Mouse (Mus musculus) E14TG2a.4 (cell line): ENCODE measurements around the gene Tomt.

ENCODE experiments used
- H3K27me3 ChIP-seq: 2 replicates; pipeline ENCODE4 v1.6.1; 2014; ENCODE audit warnings: low read length, control low read depth; ENCODE audit not compliant: insufficient read depth
- H3K36me3 ChIP-seq: 2 replicates; pipeline ENCODE4 v1.6.1; 2014; ENCODE audit warnings: low read length, control low read depth; ENCODE audit not compliant: insufficient read depth
- H3K4me1 ChIP-seq: replicated peaks from 2 replicates; pipeline ENCODE4 v1.6.1; 2014; ENCODE audit warnings: low read depth, low read length, control low read depth
- H3K4me3 ChIP-seq: replicated peaks from 2 replicates; pipeline ENCODE4 v1.5.1; 2014; ENCODE audit warnings: mild to moderate bottlenecking, low read length
- H3K9me3 ChIP-seq: 2 replicates; pipeline ENCODE4 v1.6.1; 2014; ENCODE audit warnings: low read length, control low read depth
- CTCF ChIP-seq: conservative IDR thresholded peaks from 2 replicates; pipeline ENCODE4 v1.5.1; 2014; ENCODE audit warnings: low read length
- NANOG ChIP-seq: IDR thresholded peaks from 2 replicates; pipeline ENCODE4 v1.6.1; 2014; ENCODE audit warnings: borderline replicate concordance, low read length, mixed read lengths
- POU5F1 ChIP-seq: IDR thresholded peaks from 2 replicates; pipeline ENCODE4 v1.6.1; 2014; ENCODE audit warnings: low read length, borderline replicate concordance

Gene Tomt

DNA sequence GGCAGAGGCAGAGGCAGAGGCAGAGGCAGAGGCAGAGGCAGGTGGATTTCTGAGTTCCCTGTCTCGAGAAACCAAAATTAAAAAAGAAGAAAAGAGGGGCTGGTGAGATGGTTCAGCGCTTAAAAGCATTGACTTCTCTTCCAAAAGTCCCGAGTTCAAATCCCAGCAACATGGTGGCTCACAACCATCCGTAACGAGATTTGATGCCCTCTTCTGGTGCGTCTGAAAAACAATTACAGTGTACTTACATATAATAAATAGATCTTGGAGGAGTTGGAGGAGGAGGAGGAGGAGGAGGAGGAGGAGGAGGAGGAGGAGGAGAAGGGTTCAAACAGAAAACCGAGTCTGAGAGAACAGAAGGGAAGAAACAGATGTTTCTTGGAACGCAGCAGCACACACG, 10.5 kb downstream of the Tomt start:
- TF ChIP-seq POU5F1 (no peak), NANOG (no peak), CTCF (no peak)
- Histone ChIP-seq H3K9me3 (no peaks in the 10 kb centered on the region), H3K36me3 (peaks cover 32% of the 10 kb centered on the region), H3K4me1 (peaks cover 55% of the 10 kb centered on the region), H3K27me3 (no peaks in the 10 kb centered on the region), H3K4me3 (peak overlapping the region; percentile 85)

GRCm38 (mm10) chr7:101888460-101888859, 17.7 kb downstream of the Tomt start:
- Histone ChIP-seq H3K9me3 (no peaks in the 10 kb centered on the region), H3K4me1 (peaks cover 17% of the 10 kb centered on the region), H3K36me3 (no peaks in the 10 kb centered on the region), H3K4me3 (no peak overlapping the region), H3K27me3 (0 out of 2 replicates have a peak, but pooled peaks cover 3% of the 10 kb centered on the region)
- TF ChIP-seq POU5F1 (no peak), NANOG (no peak), CTCF (no peak)

DNA sequence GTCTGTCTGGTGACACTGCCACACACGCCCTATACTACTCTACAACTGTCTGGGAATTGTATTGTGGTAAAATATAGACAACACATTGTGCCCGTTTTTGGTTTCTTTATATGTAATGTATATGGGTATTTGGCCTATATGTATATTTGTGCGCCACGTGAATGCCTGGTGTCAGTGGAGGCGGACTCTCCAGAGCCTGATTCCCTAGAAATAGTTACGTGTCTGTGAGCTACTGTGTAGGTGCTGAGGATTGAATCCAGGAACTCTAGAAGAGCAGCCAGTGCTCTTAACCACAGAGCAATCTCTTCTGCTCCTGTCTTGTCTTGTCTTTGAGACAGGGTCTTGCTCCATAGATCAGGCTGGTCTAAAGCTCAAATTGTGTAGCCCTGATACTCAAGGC, 19.9 kb downstream of the Tomt start:
- H3K4me1 ChIP-seq = peaks cover 17% of the 10 kb centered on the region
- H3K36me3 ChIP-seq = no peaks in the 10 kb centered on the region
- 0 out of 2 replicates have a peak, but pooled peaks cover 3% of the 10 kb centered on the region for H3K27me3 ChIP-seq
- TF ChIP-seq NANOG = no peak
- TF ChIP-seq CTCF = no peak
- no peak for TF ChIP-seq POU5F1
- H3K9me3 ChIP-seq = no peaks in the 10 kb centered on the region
- H3K4me3 ChIP-seq = no peak overlapping the region

DNA sequence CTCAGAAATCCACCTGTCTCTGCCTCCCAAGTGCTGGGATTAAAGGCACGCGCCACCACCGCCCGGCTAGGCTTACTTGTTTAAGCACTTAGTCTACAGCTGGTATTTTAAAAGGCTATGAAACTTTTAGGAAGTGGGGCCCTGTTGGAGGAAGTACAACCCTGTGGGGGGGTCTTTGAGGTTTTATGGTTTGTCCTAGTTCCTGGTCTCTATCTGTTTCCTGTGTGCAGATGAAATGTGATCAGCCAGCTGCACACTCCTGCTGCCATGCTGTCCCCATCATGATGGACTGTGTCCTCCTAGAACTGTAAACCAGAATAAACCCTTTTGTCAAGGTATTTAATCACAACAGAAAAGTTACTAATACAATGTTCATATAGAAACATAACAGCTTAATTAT, 22.0 kb downstream of the Tomt start:
- H3K4me3 ChIP-seq = no peak overlapping the region
- no peak for TF ChIP-seq POU5F1
- no peak for TF ChIP-seq NANOG
- TF ChIP-seq CTCF = no peak
- H3K4me1 ChIP-seq = peaks cover 17% of the 10 kb centered on the region
- H3K9me3 ChIP-seq = no peaks in the 10 kb centered on the region
- H3K27me3 ChIP-seq = peaks cover 4% of the 10 kb centered on the region; the same call in 1 of the 2 replicates
- no peaks in the 10 kb centered on the region for H3K36me3 ChIP-seq

DNA sequence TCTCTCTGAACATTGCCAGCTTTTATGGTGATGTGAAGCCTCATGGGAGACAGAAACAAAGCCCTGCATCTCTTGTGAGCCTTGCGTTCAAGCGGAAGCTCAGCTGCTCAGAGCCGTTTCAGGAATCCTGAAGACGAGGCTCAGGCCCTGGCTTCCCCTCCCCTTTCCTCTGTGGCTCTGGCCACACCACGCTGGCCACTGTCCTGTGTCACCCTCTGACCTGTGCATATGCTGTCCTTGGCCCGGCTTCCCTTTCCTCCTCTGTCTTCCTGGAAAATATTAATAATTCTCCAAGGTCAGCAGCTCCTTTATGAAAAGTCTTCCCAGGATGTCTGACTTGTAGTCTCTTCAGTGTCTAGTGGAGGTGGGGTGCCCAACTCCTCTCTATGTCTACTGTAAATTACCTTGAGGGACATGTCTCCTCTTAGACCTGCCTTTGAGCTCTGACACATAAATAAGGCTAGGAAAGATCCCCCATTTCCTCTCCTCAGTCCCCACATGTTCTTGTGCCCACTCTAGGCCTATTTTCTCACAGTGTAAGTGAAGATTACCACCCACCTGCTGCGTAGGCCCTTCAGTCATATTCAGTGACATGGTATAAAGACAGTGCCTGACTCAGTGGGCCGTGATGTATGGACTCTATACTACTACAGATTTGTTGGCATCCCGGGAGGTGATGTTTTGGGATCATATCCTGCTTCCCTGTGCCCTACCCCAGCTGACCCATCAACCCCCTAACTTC, 23.6 kb downstream of the Tomt start:
- Histone ChIP-seq H3K4me1 (peaks cover 17% of the 10 kb centered on the region), H3K9me3 (no peaks in the 10 kb centered on the region), H3K36me3 (no peaks in the 10 kb centered on the region), H3K27me3 (peaks cover 4% of the 10 kb centered on the region; the same call in 1 of the 2 replicates), H3K4me3 (no peak overlapping the region)
- TF ChIP-seq CTCF (no peak), POU5F1 (no peak), NANOG (no peak)

- H3K27me3 ChIP-seq = peaks cover 4% of the 10 kb centered on the region; the same call in 1 of the 2 replicates
Observed at GRCm38 (mm10) chr7:101880855-101881254, 25.3 kb downstream of the Tomt start.

DNA sequence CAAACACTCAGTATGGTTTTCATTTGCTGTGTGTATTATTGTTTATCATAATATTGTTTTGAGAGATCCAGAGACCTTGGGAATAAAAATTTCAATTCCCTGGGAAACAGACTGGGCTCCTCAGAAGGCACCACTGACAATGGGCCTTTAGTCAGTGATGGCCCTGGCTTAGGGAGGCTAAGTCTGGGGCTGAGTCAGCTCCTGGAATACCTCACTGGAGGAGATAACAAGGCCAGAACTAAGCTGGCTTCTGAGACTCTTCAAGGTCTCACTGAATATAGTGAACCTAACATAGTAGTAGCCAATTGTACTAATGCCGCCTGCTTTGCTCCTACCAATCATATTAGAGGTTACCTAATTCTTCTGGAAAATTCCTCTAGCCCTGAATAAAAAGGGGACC, 30.2 kb downstream of the Tomt start:
- Histone ChIP-seq H3K4me1 (peaks cover 6% of the 10 kb centered on the region), H3K36me3 (no peaks in the 10 kb centered on the region), H3K9me3 (no peaks in the 10 kb centered on the region), H3K4me3 (no peak overlapping the region), H3K27me3 (peaks cover 4% of the 10 kb centered on the region; the same call in 1 of the 2 replicates)
- TF ChIP-seq CTCF (no peak), NANOG (no peak), POU5F1 (no peak)

More at GRCm38 (mm10) chr7:101880855-101881254, 25.3 kb downstream of the Tomt start:
- Histone ChIP-seq H3K36me3 (no peaks in the 10 kb centered on the region), H3K4me1 (peaks cover 9% of the 10 kb centered on the region), H3K4me3 (no peak overlapping the region), H3K9me3 (no peaks in the 10 kb centered on the region)
- TF ChIP-seq CTCF = no peak
- no peak for TF ChIP-seq NANOG
- TF ChIP-seq POU5F1 = no peak

DNA sequence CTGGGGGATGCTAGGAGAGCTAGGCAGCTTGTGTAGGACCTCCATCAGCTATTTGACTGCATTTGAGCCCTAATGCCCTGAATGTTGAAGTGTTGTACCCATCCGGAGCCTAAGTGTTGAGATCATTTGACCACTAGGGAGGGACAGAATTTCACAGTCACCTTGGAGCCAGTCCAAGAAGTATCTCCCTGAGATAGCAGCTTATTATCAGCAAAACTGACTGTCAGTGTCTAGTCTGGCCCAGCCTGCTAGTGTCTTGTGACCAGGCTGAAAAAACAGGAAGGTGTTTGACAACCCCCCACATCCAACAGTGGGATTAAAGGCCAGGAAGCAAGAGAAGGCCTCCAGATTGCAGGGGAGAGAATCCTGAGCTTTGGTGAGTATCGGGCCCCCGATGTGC, 34.9 kb downstream of the Tomt start:
- TF ChIP-seq POU5F1 (no peak), CTCF (no peak), NANOG (no peak)
- H3K4me1 ChIP-seq = peaks cover 51% of the 10 kb centered on the region
- H3K36me3 ChIP-seq = no peaks in the 10 kb centered on the region
- no peaks in the 10 kb centered on the region for H3K27me3 ChIP-seq
- no peak overlapping the region for H3K4me3 ChIP-seq
- no peaks in the 10 kb centered on the region for H3K9me3 ChIP-seq

- peaks cover 56% of the 10 kb centered on the region for H3K4me1 ChIP-seq
- TF ChIP-seq NANOG (no peak), CTCF (no peak), POU5F1 (no peak)
- H3K36me3 ChIP-seq = no peaks in the 10 kb centered on the region
- H3K4me3 ChIP-seq = 0 out of 2 replicates have a peak within 1 kb of the TSS, but pooled peaks have one; percentile 68
- H3K27me3 ChIP-seq = no peaks in the 10 kb centered on the region
- no peaks in the 10 kb centered on the region for H3K9me3 ChIP-seq
Observed at GRCm38 (mm10) chr7:101870629-101871028, 35.5 kb downstream of the Tomt start, which contains the start of gene Folr1. Gene Folr1, minus strand, starts transcription at chr7:101870788.
